Mouse (Mus musculus): ENCODE results near the gene B3gnt2. TPM values are rescaled to one million over a fixed set of nuclear protein-coding genes. Genes with fewer than 3 reads are reported as not detected.
A peak's percentile ranks its signal among the peaks of the same experiment; 100 is the strongest.

The B3gnt2 gene
- 6.4 and 6.9 TPM in 2 replicates for polyA plus RNA-seq (2015; fragmentation: Nextera tagmentation; extraction: Ambion mirVana)

DNA sequence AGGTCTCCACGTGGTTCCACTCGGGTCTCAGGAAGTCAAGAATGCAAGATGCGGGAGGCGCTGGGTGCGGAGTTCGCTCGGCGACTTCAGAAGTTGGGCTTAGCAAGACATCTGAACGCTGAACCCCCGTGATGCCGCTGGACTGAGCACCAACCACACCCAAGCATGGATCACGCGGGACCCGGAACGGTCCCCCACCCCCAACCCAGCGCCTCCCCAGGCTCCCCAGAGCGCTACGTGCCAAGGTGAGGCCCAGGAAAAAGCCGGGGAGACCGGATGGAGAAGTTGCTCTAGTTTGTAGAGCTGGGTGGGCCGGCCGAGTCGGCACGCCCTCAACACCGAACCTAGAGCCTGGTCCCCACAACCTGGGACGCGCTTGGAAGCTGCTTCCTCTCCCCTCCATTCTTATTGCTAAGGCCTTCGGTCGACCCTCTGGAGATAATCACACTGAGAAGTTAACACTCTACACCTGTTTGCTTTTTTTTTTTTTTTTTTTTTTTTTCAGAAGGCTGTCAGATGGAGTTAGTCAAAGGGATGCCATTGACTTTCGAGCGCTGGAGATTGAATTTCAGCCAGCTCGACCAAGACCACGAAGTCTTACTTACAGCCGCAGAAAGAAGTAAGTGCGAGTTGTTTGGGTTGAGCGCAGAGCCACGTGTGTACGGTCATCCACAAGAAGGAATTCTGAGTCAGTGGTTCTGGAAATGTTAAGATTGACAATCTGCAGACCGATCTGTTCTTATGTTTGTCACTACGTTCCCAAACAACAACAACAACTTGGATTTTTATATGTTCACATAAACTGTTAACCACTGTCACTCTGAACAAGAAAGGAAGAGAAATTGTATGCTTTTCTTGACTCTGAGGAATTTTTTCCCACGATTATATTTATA is at the start of gene B3gnt2:
TSS of gene B3gnt2 (minus strand) at position 627 of the 893 bp plus-strand sequence.
- H3K27me3 ChIP-seq (ENCODE audit: control insufficient read depth, insufficient read depth, low read length) = no peaks in the 10 kb centered on the region; the same call in 1 of the 2 replicates

DNA sequence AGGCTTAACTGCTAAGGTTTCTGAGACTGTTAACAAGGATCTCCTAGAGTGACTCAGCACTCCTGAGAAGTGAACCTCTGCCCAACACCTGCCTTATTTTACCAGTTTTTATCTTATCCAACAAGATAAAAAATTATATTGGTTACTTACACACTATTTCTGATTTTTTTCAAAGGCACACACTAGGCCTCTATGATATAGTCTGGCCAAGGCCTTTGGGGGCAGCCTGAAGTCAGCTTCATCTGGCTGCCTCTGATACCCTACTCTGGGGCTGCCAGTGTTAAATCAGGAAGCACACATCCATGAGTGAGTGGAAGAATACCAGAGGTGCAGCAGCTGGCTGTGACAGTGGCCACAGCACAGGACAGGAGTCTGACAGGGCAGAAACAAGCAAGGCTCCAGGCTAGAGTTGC is 45.7 kb upstream of the B3gnt2 start:
- no peaks in the 10 kb centered on the region for H3K27me3 ChIP-seq (ENCODE audit: control insufficient read depth, insufficient read depth, low read length)
- H3K4me3 ChIP-seq (ENCODE audit: low read length) = no peak overlapping the region
- H3K36me3 ChIP-seq (ENCODE audit: control insufficient read depth, insufficient read depth) = no peaks in the 10 kb centered on the region
- peaks cover 12% of the 10 kb centered on the region for H3K4me1 ChIP-seq (ENCODE audit: control insufficient read depth, insufficient read depth, low read length)
- H3K27ac ChIP-seq (ENCODE audit: low read length) = peak overlapping the region; percentile 48; the same call in 1 of the 2 replicates
- H3K9ac ChIP-seq (ENCODE audit: low read length) = peak overlapping the region; percentile 12; the same call in 1 of the 2 replicates
- H3K4me2 ChIP-seq (ENCODE audit: low read depth, low read length) = no peak overlapping the region
- ATAC-seq (replicated peaks; ENCODE audit: extremely low read depth, insufficient read depth, low FRiP score) = no peak; the same call in 1 of the 2 replicates
- no peaks in the 10 kb centered on the region for H3K9me3 ChIP-seq (replicated peaks; ENCODE audit: control insufficient read depth, low read length)

More for the DNA sequence above, at the start of gene B3gnt2:
- Histone ChIP-seq H3K27ac (ENCODE audit: low read length) (peak within 1 kb of the TSS; percentile 87), H3K4me1 (ENCODE audit: control insufficient read depth, insufficient read depth, low read length) (peaks cover 15% of the 10 kb centered on the region; the same call in 1 of the 2 replicates), H3K36me3 (ENCODE audit: control insufficient read depth, insufficient read depth) (no peaks in the 10 kb centered on the region), H3K9me3 (replicated peaks; ENCODE audit: control insufficient read depth, low read length) (no peaks in the 10 kb centered on the region), H3K4me3 (ENCODE audit: low read length) (peak within 1 kb of the TSS; percentile 90), H3K4me2 (ENCODE audit: low read depth, low read length) (peak within 1 kb of the TSS; percentile 96), H3K9ac (ENCODE audit: low read length) (peak within 1 kb of the TSS; percentile 80)
- 8% methylated on average over 41 of the region's 41 CpGs for WGBS
- 0 out of 2 replicates have a peak, but pooled peaks have one; percentile 10 for ATAC-seq (replicated peaks; ENCODE audit: extremely low read depth, insufficient read depth, low FRiP score)

- H3K4me2 ChIP-seq (ENCODE audit: low read depth, low read length) = no peak overlapping the region
- no peak overlapping the region for H3K27ac ChIP-seq (ENCODE audit: low read length)
- peaks cover 6% of the 10 kb centered on the region for H3K4me1 ChIP-seq (ENCODE audit: control insufficient read depth, insufficient read depth, low read length)
- 68% methylated on average over 2 of the region's 2 CpGs for WGBS
- no peak overlapping the region for H3K4me3 ChIP-seq (ENCODE audit: low read length)
- H3K27me3 ChIP-seq (ENCODE audit: control insufficient read depth, insufficient read depth, low read length) = no peaks in the 10 kb centered on the region
- no peak overlapping the region for H3K9ac ChIP-seq (ENCODE audit: low read length)
- peaks cover 8% of the 10 kb centered on the region for H3K36me3 ChIP-seq (ENCODE audit: control insufficient read depth, insufficient read depth)
- ATAC-seq (replicated peaks; ENCODE audit: extremely low read depth, insufficient read depth, low FRiP score) = no peak
- no peaks in the 10 kb centered on the region for H3K9me3 ChIP-seq (replicated peaks; ENCODE audit: control insufficient read depth, low read length)
Measured at GRCm38 (mm10) chr11:22902923-22903322, 42.2 kb upstream of the B3gnt2 start.

DNA sequence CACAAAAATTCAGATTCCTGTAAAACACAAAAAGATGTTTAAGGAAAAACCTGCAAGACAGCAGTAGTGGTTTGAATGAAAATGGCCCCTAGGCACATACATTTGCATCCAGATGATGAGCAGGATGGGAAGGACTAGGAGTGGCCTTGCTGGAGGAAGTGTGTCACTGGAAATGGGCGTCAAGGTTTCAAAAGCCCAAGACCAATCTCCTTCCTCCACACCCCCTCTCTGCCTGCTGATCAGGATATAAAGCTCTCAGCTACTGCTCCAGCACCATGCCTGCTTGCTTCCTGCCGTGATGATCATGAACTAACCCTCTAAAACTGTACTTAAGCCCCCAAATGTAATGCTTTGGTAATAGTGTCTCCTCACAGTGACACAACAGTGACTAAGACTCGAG is 39.3 kb upstream of the B3gnt2 start:
- H3K4me1 ChIP-seq (ENCODE audit: control insufficient read depth, insufficient read depth, low read length) = no peaks in the 10 kb centered on the region
- no peak overlapping the region for H3K4me2 ChIP-seq (ENCODE audit: low read depth, low read length)
- no peaks in the 10 kb centered on the region for H3K27me3 ChIP-seq (ENCODE audit: control insufficient read depth, insufficient read depth, low read length)
- no peak overlapping the region for H3K27ac ChIP-seq (ENCODE audit: low read length)
- peaks cover 8% of the 10 kb centered on the region for H3K36me3 ChIP-seq (ENCODE audit: control insufficient read depth, insufficient read depth)
- no peak overlapping the region for H3K4me3 ChIP-seq (ENCODE audit: low read length)
- H3K9ac ChIP-seq (ENCODE audit: low read length) = no peak overlapping the region
- ATAC-seq (replicated peaks; ENCODE audit: extremely low read depth, insufficient read depth, low FRiP score) = no peak
- no peaks in the 10 kb centered on the region for H3K9me3 ChIP-seq (replicated peaks; ENCODE audit: control insufficient read depth, low read length)
- WGBS = 80% methylated on average over 3 of the region's 3 CpGs

DNA sequence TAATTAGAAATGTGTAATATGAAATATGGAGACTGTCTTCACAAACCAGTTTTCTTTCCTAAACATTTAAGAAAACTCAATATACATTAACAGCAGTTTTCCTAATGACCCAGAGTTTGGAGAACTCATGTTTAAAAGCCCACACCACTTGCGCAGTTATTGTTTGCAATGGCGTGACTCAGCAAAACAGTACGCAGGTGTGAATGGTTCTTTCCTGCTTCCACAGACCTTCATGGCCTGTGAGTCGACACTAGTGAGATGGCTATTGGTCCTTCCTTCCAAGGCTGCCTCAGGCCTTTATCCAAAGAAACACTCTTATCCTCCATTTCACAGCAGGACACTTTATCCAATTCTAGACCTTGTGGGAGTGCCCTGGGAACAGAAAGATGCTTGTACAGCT is 36.9 kb upstream of the B3gnt2 start:
- peaks cover 8% of the 10 kb centered on the region for H3K36me3 ChIP-seq (ENCODE audit: control insufficient read depth, insufficient read depth)
- 90% methylated on average over 4 of the region's 4 CpGs for WGBS
- H3K27ac ChIP-seq (ENCODE audit: low read length) = no peak overlapping the region
- H3K27me3 ChIP-seq (ENCODE audit: control insufficient read depth, insufficient read depth, low read length) = no peaks in the 10 kb centered on the region
- no peak for ATAC-seq (replicated peaks; ENCODE audit: extremely low read depth, insufficient read depth, low FRiP score)
- H3K4me1 ChIP-seq (ENCODE audit: control insufficient read depth, insufficient read depth, low read length) = no peaks in the 10 kb centered on the region
- no peak overlapping the region for H3K4me3 ChIP-seq (ENCODE audit: low read length)
- H3K4me2 ChIP-seq (ENCODE audit: low read depth, low read length) = no peak overlapping the region
- H3K9me3 ChIP-seq (replicated peaks; ENCODE audit: control insufficient read depth, low read length) = no peaks in the 10 kb centered on the region
- H3K9ac ChIP-seq (ENCODE audit: low read length) = no peak overlapping the region

DNA sequence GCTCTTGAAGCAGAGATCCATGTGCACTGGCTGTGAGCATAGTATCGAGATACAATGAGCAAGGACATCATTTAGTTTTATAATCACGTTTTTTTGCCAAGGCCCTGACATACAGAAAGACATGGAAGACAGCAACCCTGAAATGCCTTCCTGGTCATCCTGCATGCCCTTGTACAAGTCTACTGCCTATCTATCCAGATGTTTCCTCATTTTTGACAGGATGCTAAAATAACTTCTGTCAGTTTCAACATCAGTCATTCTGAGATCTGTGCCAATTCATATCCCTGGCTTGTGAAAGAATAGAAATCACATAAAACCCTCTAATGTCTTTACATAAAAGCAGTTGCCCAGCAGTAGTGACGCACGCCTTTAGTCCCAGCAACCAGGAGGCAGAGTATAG is 36.4 kb upstream of the B3gnt2 start:
- no peak for ATAC-seq (replicated peaks; ENCODE audit: extremely low read depth, insufficient read depth, low FRiP score)
- no peaks in the 10 kb centered on the region for H3K4me1 ChIP-seq (ENCODE audit: control insufficient read depth, insufficient read depth, low read length)
- H3K27me3 ChIP-seq (ENCODE audit: control insufficient read depth, insufficient read depth, low read length) = no peaks in the 10 kb centered on the region
- 82% methylated on average over 4 of the region's 4 CpGs for WGBS
- H3K27ac ChIP-seq (ENCODE audit: low read length) = no peak overlapping the region
- no peak overlapping the region for H3K9ac ChIP-seq (ENCODE audit: low read length)
- H3K9me3 ChIP-seq (replicated peaks; ENCODE audit: control insufficient read depth, low read length) = no peaks in the 10 kb centered on the region
- no peak overlapping the region for H3K4me2 ChIP-seq (ENCODE audit: low read depth, low read length)
- H3K36me3 ChIP-seq (ENCODE audit: control insufficient read depth, insufficient read depth) = peaks cover 8% of the 10 kb centered on the region
- H3K4me3 ChIP-seq (ENCODE audit: low read length) = no peak overlapping the region

GRCm38 (mm10) chr11:22893075-22893474 is 32.3 kb upstream of the B3gnt2 start:
- Histone ChIP-seq H3K4me3 (ENCODE audit: low read length) (no peak overlapping the region), H3K9me3 (replicated peaks; ENCODE audit: control insufficient read depth, low read length) (no peaks in the 10 kb centered on the region), H3K36me3 (ENCODE audit: control insufficient read depth, insufficient read depth) (no peaks in the 10 kb centered on the region), H3K27me3 (ENCODE audit: control insufficient read depth, insufficient read depth, low read length) (no peaks in the 10 kb centered on the region), H3K27ac (ENCODE audit: low read length) (no peak overlapping the region), H3K4me2 (ENCODE audit: low read depth, low read length) (no peak overlapping the region), H3K4me1 (ENCODE audit: control insufficient read depth, insufficient read depth, low read length) (no peaks in the 10 kb centered on the region), H3K9ac (ENCODE audit: low read length) (no peak overlapping the region)
- 67% methylated on average over 3 of the region's 3 CpGs for WGBS
- ATAC-seq (replicated peaks; ENCODE audit: extremely low read depth, insufficient read depth, low FRiP score) = no peak

DNA sequence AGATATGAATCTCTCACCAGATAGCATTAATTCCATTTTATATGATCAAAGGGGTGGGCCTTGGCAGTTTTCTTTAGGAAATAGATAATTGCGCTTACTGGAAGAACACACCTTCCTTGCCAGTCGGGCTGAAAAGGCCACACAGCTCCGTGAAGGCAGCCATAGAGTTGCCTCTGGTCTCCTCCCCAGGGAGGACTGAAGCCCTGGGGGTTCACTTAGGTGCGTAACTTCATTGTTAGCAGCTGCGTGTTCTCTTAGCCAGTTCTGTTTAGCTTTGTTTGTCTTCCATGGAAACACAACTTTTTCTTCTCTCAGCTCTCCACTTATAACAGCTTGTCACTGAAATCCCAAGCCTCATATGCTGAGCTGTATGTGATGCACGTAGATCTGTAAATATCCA is 31.7 kb upstream of the B3gnt2 start:
- Histone ChIP-seq H3K9me3 (replicated peaks; ENCODE audit: control insufficient read depth, low read length) (no peaks in the 10 kb centered on the region), H3K9ac (ENCODE audit: low read length) (no peak overlapping the region), H3K27me3 (ENCODE audit: control insufficient read depth, insufficient read depth, low read length) (no peaks in the 10 kb centered on the region), H3K36me3 (ENCODE audit: control insufficient read depth, insufficient read depth) (no peaks in the 10 kb centered on the region), H3K27ac (ENCODE audit: low read length) (no peak overlapping the region), H3K4me2 (ENCODE audit: low read depth, low read length) (no peak overlapping the region), H3K4me1 (ENCODE audit: control insufficient read depth, insufficient read depth, low read length) (no peaks in the 10 kb centered on the region), H3K4me3 (ENCODE audit: low read length) (no peak overlapping the region)
- 79% methylated on average over 6 of the region's 6 CpGs for WGBS
- ATAC-seq (replicated peaks; ENCODE audit: extremely low read depth, insufficient read depth, low FRiP score) = no peak

DNA sequence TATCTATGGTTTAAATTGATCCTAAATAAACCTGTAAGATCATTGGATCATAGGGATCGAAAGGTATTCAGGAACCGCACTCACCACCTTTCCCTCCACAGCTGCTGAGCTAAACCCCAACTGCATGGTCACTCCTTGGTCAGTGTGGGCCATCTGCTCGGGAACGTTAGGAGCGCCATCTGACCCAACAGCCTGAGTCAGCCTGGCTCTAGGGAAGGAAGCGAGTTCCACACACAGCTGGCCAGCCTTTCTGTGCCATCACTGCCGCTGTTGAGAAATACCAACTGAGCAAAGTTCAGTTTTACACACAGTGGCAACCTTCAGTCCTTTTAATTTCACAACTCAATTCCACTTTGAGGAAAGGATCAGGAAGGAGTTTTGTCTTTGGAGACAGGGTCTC is 31.1 kb upstream of the B3gnt2 start:
- Histone ChIP-seq H3K9ac (ENCODE audit: low read length) (no peak overlapping the region), H3K4me2 (ENCODE audit: low read depth, low read length) (no peak overlapping the region), H3K9me3 (replicated peaks; ENCODE audit: control insufficient read depth, low read length) (no peaks in the 10 kb centered on the region), H3K36me3 (ENCODE audit: control insufficient read depth, insufficient read depth) (no peaks in the 10 kb centered on the region), H3K27me3 (ENCODE audit: control insufficient read depth, insufficient read depth, low read length) (no peaks in the 10 kb centered on the region), H3K27ac (ENCODE audit: low read length) (no peak overlapping the region), H3K4me1 (ENCODE audit: control insufficient read depth, insufficient read depth, low read length) (no peaks in the 10 kb centered on the region), H3K4me3 (ENCODE audit: low read length) (no peak overlapping the region)
- ATAC-seq (replicated peaks; ENCODE audit: extremely low read depth, insufficient read depth, low FRiP score) = no peak
- 84% methylated on average over 7 of the region's 7 CpGs for WGBS

Measured in heart, embryonic 16.5 days (tissue).